Mouse (Mus musculus) liver, embryonic 12.5 days (tissue): Measurements from ENCODE around the gene Myrf. TPM values are rescaled to one million over a fixed set of nuclear protein-coding genes. Genes with fewer than 3 reads are reported as not detected.

Experiments used
- ATAC-seq: fragments of 200-750 bp; cut with Nextera tagmentation; 2 replicates; pipeline ENCODE4 v1.8.0; 2017; ENCODE audit warnings: moderate number of reproducible peaks, mild to moderate bottlenecking, moderate library complexity
- H3K27ac ChIP-seq: fragments of 300-500 bp; sonication (generic); 2 replicates; pipeline ENCODE4 v1.5.1; 2016; ENCODE audit warnings: mild to moderate bottlenecking
- H3K27me3 ChIP-seq: fragments of 300-500 bp; sonication (generic); replicated peaks from 2 replicates; pipeline ENCODE4 v1.6.1; 2016; ENCODE audit warnings: mild to moderate bottlenecking, moderate library complexity
- H3K36me3 ChIP-seq: fragments of 300-500 bp; sonication (generic); 2 replicates; pipeline ENCODE4 v1.6.1; 2016; ENCODE audit warnings: mild to moderate bottlenecking, moderate library complexity
- H3K4me1 ChIP-seq: fragments of 300-500 bp; sonication (generic); 2 replicates; pipeline ENCODE4 v1.6.1; 2016
- H3K4me2 ChIP-seq: fragments of 300-500 bp; sonication (generic); 2 replicates; pipeline ENCODE4 v1.6.1; 2016; ENCODE audit warnings: mild to moderate bottlenecking, moderate library complexity
- H3K4me3 ChIP-seq: fragments of 300-500 bp; sonication (generic); 2 replicates; pipeline ENCODE4 v1.5.1; 2016; ENCODE audit warnings: mild to moderate bottlenecking, moderate library complexity
- H3K9ac ChIP-seq: fragments of 300-500 bp; sonication (generic); 2 replicates; pipeline ENCODE4 v1.6.1; 2016; ENCODE audit warnings: mild to moderate bottlenecking, moderate library complexity
- H3K9me3 ChIP-seq: fragments of 300-500 bp; sonication (generic); replicated peaks from 2 replicates; pipeline ENCODE4 v1.6.1; 2016; ENCODE audit warnings: mild to moderate bottlenecking, moderate library complexity
- WGBS: fragments of 180-500 bp; shearing (Covaris S2); methylation state at CpG from one replicate; pipeline ENCODE4 v1.1.7; 2016; ENCODE audit not compliant: insufficient replicate concordance; 5-methylcytosine and 5-hydroxymethylcytosine counted together
- polyA plus RNA-seq: library from polyadenylated mRNA; unstranded; fragments of >200 nt; fragmentation: Nextera tagmentation; extraction: Ambion mirVana; gene quantifications from 2 replicates; pipeline ENCODE4 v1.2.1, GENCODE M21; 2016

The Myrf gene
- polyA plus RNA-seq, 1 experiment from 2014 or later: 6.6 TPM

DNA sequence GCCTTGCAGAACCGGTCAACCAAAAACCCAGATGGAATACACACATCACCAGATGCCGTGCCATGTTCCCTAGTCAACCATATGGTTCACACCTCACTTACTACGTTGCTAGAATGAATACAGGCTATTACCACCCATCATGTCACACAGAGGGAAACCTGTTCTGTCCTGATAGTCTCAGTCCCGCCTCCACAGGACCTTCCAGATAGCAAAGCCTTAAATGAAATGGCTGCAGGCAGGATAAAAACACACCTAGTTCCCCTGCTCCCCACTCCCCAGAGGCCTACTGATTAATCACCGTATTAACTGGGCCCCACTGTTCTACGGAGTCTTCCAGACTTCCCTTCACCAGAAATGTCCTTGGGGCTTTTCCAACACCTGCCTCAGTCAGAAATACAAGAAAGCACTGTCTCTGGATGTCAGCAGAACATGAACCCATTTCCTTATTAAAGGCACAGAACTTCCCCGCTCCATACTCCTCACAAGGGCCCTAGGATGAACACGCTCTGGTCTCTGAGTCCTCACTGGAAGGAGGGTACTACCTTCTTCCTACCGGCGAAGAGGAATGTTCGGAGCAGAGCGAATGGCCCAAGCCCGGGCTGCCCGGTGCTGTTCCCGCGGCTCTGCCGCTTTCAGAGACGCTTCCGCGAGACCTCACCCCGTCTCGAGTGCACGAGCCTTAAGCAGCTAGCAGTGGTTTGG, 37.3 kb downstream of the Myrf start:
- no peaks in the 10 kb centered on the region for H3K27me3 ChIP-seq
- H3K4me2 ChIP-seq: peak overlapping the region; percentile 80
- WGBS: 1% methylated on average over 23 of the region's 23 CpGs
- peak overlapping the region; percentile 97 for H3K9ac ChIP-seq
- peaks cover 49% of the 10 kb centered on the region for H3K4me1 ChIP-seq
- no peaks in the 10 kb centered on the region for H3K9me3 ChIP-seq
- H3K36me3 ChIP-seq: peaks cover 67% of the 10 kb centered on the region
- peak overlapping the region; percentile 97 for H3K4me3 ChIP-seq
- H3K27ac ChIP-seq: peak overlapping the region; percentile 97
- ATAC-seq: peak; percentile 84

DNA sequence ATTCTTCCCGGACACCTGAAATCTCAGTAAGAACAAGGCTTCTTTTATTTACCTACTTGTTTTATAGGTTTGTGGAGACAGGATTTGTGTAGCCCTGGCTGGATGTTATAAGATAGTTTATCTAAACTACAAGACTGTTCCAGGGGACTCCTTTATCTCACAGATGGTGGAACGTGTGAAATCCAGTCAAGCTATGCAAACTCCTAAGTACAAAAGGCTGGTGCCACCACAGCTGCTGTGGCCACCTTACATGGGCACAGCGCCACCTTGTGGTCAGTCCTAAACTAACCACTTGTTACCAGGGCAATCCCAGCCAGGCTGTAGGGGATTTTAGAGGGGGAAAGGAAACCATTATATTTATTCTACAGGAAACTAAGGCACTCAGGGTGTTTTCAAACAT, 41.8 kb downstream of the Myrf start:
- Histone ChIP-seq H3K4me3 (no peak overlapping the region), H3K27me3 (no peaks in the 10 kb centered on the region), H3K9me3 (no peaks in the 10 kb centered on the region), H3K36me3 (peaks cover 86% of the 10 kb centered on the region), H3K4me1 (peaks cover 45% of the 10 kb centered on the region), H3K4me2 (no peak overlapping the region), H3K27ac (peak overlapping the region; percentile 37; the same call in 1 of the 2 replicates), H3K9ac (no peak overlapping the region)
- ATAC-seq: no peak
- WGBS: 28% methylated on average over 3 of the region's 3 CpGs

DNA sequence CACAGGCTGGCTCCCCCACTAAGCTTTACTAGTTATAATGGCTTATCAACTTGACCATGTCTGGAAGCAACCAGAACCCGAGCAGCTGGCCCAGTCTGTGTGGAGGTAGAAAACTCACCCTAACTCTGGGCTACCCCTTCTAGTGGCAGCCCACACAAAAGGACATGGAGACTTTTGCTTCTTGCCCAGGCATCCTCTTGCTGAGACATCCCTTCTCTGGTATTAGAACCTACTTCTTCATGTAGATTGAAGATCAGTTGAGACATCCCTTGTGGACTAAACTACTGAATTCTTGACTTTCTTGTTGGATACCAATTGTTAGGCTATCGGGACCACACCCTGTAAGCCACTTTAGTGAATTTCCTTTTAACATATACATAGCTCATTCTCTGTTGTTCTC, 42.3 kb downstream of the Myrf start:
- no peak for ATAC-seq
- Histone ChIP-seq H3K36me3 (peaks cover 90% of the 10 kb centered on the region), H3K27me3 (no peaks in the 10 kb centered on the region), H3K4me3 (no peak overlapping the region), H3K9me3 (no peaks in the 10 kb centered on the region), H3K4me2 (no peak overlapping the region), H3K27ac (peak overlapping the region; percentile 37; the same call in 1 of the 2 replicates), H3K4me1 (peaks cover 45% of the 10 kb centered on the region), H3K9ac (no peak overlapping the region)
- 69% methylated on average over 2 of the region's 2 CpGs for WGBS

DNA sequence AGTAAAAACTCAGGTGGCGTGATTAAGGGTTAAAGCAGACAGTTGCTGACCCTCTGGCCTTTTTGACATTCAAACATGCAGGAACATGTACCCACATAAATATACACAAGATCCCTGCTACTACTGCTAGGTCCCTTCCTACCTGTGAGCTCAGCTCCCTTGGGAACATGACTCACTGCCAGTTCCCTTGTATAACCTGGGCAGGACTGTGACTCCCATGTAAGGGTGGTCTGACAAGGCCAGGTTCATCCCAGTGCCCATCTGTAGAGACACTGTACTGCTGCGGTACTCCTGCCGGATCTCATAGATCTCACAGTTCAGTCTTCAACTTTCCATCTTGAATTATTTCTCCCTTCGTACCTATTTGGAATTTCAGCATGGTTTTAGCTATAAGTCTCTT, 43.4 kb downstream of the Myrf start:
- Histone ChIP-seq H3K27me3 (no peaks in the 10 kb centered on the region), H3K27ac (peak overlapping the region; percentile 1; the same call in 1 of the 2 replicates), H3K9ac (no peak overlapping the region), H3K4me2 (no peak overlapping the region), H3K9me3 (no peaks in the 10 kb centered on the region), H3K4me3 (no peak overlapping the region), H3K36me3 (peaks cover 100% of the 10 kb centered on the region), H3K4me1 (peaks cover 38% of the 10 kb centered on the region)
- ATAC-seq: no peak
- WGBS: 92% methylated on average over 4 of the region's 4 CpGs

DNA sequence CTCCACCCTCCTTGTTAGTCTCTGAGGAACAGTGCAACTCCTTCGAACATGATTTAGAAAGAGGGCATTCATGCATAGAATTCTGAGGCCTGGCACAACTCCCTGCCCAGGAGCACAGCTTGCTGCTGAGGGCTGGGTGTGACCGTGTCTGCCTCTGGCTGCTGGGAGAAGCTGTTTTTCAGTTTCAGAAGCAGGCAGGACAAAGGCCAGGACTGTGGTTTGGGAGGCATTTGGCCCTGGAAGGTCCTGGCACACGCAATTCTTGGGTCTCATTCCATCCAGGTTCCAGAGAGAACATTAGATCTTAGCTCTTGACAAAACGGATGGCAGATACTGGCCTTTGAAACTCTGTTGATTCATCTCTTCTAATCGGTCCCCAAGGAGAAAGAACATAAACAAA, 45.3 kb downstream of the Myrf start:
- Histone ChIP-seq H3K27ac (0 out of 2 replicates have a peak overlapping the region, but pooled peaks have one; percentile 1), H3K4me2 (no peak overlapping the region), H3K36me3 (peaks cover 100% of the 10 kb centered on the region), H3K9me3 (no peaks in the 10 kb centered on the region), H3K9ac (no peak overlapping the region), H3K27me3 (no peaks in the 10 kb centered on the region), H3K4me1 (peaks cover 34% of the 10 kb centered on the region), H3K4me3 (no peak overlapping the region)
- ATAC-seq: no peak
- WGBS: 76% methylated on average over 5 of the region's 5 CpGs

DNA sequence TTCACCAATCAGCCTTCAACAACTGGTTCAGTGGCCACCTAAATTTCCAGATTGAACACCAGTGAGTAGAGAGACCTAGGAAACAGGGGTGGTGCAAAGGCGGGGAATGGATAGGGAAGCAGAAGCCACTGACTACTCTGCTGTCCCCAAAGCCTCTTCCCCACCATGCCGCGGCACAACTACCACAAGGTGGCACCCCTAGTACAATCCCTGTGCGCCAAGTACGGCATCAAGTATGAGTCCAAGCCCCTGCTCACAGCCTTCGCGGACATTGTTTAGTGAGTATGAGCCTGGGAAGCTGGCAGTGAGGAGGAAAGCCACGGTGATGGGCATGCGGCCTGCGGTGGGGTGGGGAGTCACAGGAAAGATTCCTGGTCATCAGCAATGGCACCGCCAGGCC, 46.2 kb downstream of the Myrf start:
- Histone ChIP-seq H3K4me2 (no peak overlapping the region), H3K9ac (no peak overlapping the region), H3K4me3 (no peak overlapping the region), H3K9me3 (no peaks in the 10 kb centered on the region), H3K27me3 (no peaks in the 10 kb centered on the region), H3K36me3 (peaks cover 100% of the 10 kb centered on the region), H3K4me1 (peaks cover 29% of the 10 kb centered on the region), H3K27ac (no peak overlapping the region)
- no peak for ATAC-seq
- 88% methylated on average over 11 of the region's 11 CpGs for WGBS

DNA sequence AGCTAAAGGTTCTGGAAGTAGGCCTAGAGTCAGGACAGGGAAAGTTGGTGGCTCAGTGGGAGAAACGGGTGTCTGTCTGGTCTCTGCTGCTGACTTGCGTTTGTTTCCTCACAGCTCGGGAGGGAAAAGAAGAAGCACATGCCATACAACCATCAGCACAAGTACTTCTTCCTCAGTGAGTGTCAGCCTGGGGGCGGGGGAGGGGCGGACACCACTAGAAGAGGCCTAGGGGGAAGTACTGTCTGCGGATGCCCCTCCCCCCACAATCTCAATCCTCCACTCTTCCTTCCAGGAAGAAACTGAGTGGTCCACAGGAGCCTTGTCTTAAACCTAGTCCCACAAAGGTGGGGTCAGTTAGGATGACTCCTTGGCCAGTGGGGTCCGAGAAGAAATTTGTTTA, 49.2 kb downstream of the Myrf start:
- Histone ChIP-seq H3K36me3 (peaks cover 100% of the 10 kb centered on the region), H3K4me3 (no peak overlapping the region), H3K27me3 (no peaks in the 10 kb centered on the region), H3K9me3 (no peaks in the 10 kb centered on the region), H3K4me2 (0 out of 2 replicates have a peak overlapping the region, but pooled peaks have one; percentile 11), H3K4me1 (peaks cover 25% of the 10 kb centered on the region), H3K9ac (no peak overlapping the region), H3K27ac (peak overlapping the region; percentile 5)
- WGBS: 42% methylated on average over 7 of the region's 7 CpGs
- ATAC-seq: peak; percentile 36; the same call in 1 of the 2 replicates

DNA sequence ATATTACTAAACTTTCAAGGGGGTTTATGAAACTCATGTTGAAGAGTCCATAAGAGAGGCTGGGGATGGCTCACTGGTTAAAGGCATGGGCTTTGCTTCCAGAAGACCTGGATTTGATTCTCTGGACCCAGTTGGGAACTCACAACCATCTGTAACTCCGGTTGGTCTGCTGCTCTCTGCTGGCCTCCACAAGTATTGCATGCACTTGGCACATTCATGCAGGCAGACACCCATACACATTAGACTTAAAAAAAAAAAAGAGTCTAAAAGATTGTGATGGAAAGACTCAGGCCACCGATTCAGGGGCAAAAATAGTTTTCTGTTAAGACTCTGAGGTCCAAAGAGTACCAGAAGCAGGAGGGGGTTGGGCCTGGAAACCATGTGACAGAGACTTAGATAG, 49.8 kb downstream of the Myrf start:
- no peak overlapping the region for H3K9ac ChIP-seq
- no peak overlapping the region for H3K4me3 ChIP-seq
- no peak for ATAC-seq
- peaks cover 31% of the 10 kb centered on the region for H3K4me1 ChIP-seq
- H3K4me2 ChIP-seq: 0 out of 2 replicates have a peak overlapping the region, but pooled peaks have one; percentile 11
- H3K27ac ChIP-seq: peak overlapping the region; percentile 5
- 30% methylated on average over 2 of the region's 2 CpGs for WGBS
- H3K27me3 ChIP-seq: no peaks in the 10 kb centered on the region
- H3K36me3 ChIP-seq: peaks cover 100% of the 10 kb centered on the region
- H3K9me3 ChIP-seq: no peaks in the 10 kb centered on the region

DNA sequence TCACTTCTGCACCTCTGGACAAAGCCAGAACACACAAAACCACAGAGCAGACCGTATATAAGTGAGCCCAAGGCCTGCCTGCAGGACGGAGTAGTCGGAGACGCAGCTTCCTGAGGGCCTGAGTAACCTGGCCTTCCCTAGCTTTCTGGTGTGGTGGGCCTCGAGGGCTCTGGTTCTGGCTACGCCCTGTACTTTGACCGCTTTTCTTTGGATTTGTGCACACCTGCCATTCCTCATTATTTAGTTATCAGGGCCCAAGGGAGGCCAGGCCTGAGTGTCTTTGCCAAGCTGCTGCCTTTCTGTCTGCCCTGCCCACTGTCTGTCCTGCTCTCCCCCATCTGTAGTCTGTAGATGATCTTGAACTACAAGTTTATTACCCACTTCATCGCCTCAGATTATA, 50.6 kb downstream of the Myrf start:
- ATAC-seq: no peak

DNA sequence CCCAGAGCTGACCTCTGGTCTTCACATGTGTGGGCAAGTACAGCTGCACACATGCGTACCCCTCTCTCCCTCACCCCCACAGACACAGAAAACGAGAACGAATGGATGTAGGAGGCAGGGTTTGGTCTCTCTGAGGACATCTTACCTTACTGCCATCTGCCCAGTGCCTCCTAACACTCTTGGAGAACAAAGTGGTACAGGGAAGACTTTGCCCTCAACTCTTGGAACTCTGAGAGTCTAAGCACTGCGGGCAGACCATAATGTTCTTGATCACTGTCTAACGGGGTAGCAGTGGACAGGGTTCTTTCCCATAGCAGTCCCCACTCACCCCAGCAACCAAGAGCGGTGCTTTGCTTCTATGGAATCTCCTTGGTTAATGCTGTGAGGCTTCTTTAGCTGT, 51.5 kb downstream of the Myrf start:
- no peak for ATAC-seq
- 91% methylated on average over 6 of the region's 6 CpGs for WGBS
- H3K27ac ChIP-seq: 0 out of 2 replicates have a peak overlapping the region, but pooled peaks have one; percentile 5

More for the DNA sequence above, 50.6 kb downstream of the Myrf start:
- Histone ChIP-seq H3K27ac (peak overlapping the region; percentile 37; the same call in 1 of the 2 replicates), H3K4me1 (peaks cover 38% of the 10 kb centered on the region), H3K4me2 (no peak overlapping the region), H3K27me3 (no peaks in the 10 kb centered on the region), H3K9ac (no peak overlapping the region), H3K4me3 (no peak overlapping the region), H3K36me3 (peaks cover 100% of the 10 kb centered on the region), H3K9me3 (no peaks in the 10 kb centered on the region)
- WGBS: 85% methylated on average over 8 of the region's 8 CpGs

DNA sequence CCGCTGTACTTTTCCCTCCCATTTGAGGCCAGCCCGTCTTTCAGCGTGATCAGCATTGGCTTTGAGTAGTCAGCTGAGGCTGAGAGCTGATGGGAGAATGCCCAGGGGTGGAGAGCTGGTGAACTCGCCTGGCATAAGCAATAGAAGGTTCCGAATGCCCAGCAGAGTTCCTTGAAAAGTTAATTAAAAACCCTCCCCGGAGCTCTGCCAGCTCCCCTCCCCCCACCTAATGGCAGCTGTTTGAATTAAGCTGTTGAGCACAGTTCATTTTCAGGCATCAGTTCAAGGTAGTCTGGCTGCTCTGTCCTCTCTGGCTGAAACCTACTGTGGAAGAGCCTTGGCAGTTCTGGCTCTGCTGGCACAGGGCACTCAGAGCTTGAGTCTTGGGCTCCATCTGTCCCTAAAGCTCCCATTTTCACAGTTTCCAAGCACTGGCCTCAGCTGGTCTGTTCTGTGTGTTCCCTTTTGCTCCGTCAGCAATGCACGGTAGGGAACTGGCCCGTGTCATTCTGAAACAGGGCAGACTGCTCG, 52.2 kb downstream of the Myrf start:
- H3K4me1 ChIP-seq: peaks cover 51% of the 10 kb centered on the region
- H3K27ac ChIP-seq: peak overlapping the region; percentile 5; the same call in 1 of the 2 replicates
- H3K9ac ChIP-seq: no peak overlapping the region
- H3K27me3 ChIP-seq: no peaks in the 10 kb centered on the region
- H3K9me3 ChIP-seq: no peaks in the 10 kb centered on the region
- H3K4me2 ChIP-seq: no peak overlapping the region
- no peak overlapping the region for H3K4me3 ChIP-seq
- ATAC-seq: no peak
- peaks cover 88% of the 10 kb centered on the region for H3K36me3 ChIP-seq
- WGBS: 86% methylated on average over 10 of the region's 10 CpGs

More for the DNA sequence above, 51.5 kb downstream of the Myrf start:
- H3K36me3 ChIP-seq: peaks cover 95% of the 10 kb centered on the region
- no peaks in the 10 kb centered on the region for H3K27me3 ChIP-seq
- no peak overlapping the region for H3K9ac ChIP-seq
- H3K4me3 ChIP-seq: no peak overlapping the region
- peaks cover 47% of the 10 kb centered on the region for H3K4me1 ChIP-seq
- no peaks in the 10 kb centered on the region for H3K9me3 ChIP-seq
- H3K4me2 ChIP-seq: no peak overlapping the region

DNA sequence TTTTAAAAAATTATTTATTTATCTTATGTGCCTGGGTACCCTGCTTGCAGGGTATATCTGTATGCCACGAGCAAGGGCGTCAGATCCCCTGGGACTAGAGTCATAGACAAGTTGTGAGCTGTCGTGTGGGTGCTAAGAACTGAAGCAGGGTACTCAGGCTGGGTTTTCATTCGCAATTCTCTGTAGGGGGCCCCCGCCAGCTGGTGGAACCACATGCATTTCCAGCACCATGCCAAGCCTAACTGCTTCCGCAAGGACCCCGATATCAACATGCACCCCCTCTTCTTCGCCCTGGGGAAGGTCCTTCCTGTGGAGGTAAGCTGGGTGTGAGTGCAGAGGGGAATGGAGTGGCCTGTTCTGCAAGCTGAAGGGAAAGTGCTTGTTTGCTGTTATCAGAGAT, 54.0 kb downstream of the Myrf start:
- Histone ChIP-seq H3K9ac (no peak overlapping the region), H3K27ac (no peak overlapping the region; the same call in 1 of the 2 replicates), H3K4me1 (peaks cover 60% of the 10 kb centered on the region), H3K36me3 (peaks cover 71% of the 10 kb centered on the region), H3K27me3 (no peaks in the 10 kb centered on the region), H3K9me3 (no peaks in the 10 kb centered on the region), H3K4me3 (no peak overlapping the region), H3K4me2 (no peak overlapping the region)
- WGBS: 89% methylated on average over 8 of the region's 8 CpGs
- ATAC-seq: no peak
